Mouse (Mus musculus) lung, adult 2 months (tissue): ENCODE results near the gene Gfpt2.

Experiments
- CTCF ChIP-seq: fragments of 200-500 bp; IDR thresholded peaks from 2 replicates; pipeline ENCODE4 v1.5.1; 2011; ENCODE audit warnings: mild to moderate bottlenecking, low read length, control low read depth; ENCODE audit not compliant: insufficient read depth
- POLR2A ChIP-seq: fragments of 200-500 bp; IDR thresholded peaks from 2 replicates; pipeline ENCODE4 v1.6.1; 2011; ENCODE audit warnings: low read depth, mild to moderate bottlenecking, control low read depth, low read length, borderline replicate concordance; ENCODE audit errors: extremely low read depth

GRCm38 (mm10) chr11:49844311-49844710 is 50.3 kb downstream of the Gfpt2 start:
- TF ChIP-seq CTCF (no peak), POLR2A (no peak)
